Mouse (Mus musculus): ENCODE measurements around the gene Dok7.

Gene Dok7

DNA sequence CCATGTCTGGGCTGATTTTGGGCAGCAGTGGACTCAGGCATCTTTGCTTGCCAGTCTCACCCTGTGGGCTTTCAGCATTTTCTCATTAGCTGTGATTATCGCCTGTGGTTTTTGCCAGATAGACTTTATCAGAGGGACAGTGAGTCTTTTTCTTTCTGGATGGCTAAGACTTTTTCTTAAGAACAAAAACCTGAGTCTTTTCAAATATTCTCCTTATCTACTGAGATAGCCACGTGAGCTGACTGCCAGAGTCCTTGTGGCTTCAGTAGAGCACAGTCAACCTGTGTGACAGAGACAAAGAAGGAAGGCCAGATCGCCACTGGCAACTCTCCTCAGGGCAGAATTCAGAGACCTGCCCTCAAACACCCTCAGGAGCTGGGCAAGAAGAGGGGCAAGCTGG, 61.1 kb downstream of the Dok7 start:
- no peak for DNase-seq (ENCODE audit: low spot score in 2 of 2)

DNA sequence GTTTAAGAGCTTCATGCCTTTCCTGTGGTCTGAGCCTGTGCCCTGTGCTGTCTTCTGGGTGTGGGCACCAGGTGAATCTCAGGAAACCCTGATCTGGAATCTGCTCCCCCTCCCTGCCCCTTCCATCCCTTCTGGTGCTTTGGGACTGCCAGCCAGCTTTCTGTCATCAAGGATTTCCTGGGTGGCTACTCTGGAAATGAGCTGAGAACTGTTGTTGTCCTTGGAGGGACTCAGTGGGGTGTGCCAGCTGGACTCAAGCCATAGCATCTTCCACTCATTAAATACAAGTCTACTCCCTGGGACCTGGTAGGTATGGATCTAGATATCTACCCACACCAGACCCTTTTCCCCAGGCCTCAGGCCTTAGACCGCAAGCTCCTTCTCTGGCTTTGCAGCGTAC, 61.9 kb downstream of the Dok7 start:
- DNase-seq (ENCODE audit: low spot score in 2 of 2): no peak

DNA sequence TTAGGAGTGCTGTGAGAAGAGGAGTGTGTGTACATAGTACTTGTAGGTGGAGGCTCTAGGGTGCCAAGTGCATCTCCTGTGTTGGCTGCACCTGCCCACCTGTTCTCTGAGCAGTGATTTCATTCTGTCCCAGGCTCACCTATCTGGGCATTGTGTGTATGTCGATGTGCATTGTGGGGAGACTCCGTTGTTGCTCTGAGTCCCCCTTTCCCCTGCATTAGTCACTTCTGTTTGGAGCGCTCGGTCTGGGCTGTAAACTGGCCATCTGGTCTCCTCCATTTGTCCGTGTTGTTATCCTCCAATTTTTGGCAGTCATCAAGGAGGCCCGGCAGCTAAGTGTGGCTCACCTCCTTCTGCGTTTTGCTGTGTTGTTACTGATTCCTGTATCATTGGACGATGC, 63.5 kb downstream of the Dok7 start:
- no peak for DNase-seq (ENCODE audit: low spot score in 2 of 2)

DNA sequence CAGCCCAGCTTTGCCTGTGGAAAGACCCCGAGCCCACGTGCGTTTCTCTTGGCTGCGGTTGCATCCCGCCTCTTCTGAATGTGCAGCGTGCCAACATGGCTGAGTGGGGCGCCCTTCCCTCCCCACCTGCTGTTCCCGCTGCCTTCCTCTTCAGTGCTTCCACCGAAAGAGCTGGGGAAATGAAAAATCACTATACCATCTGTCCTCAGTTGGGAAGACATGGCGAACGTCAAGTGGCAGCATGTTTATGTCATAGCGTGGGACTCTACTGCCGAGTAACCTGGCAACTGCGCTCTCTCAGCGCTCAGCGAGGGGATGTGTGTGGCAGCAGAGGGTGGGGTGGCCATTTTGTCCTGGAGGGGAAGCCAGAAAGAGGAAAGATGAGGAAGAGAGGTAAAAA, 72.6 kb downstream of the Dok7 start:
- DNase-seq (ENCODE audit: low spot score in 2 of 2): no peak

DNA sequence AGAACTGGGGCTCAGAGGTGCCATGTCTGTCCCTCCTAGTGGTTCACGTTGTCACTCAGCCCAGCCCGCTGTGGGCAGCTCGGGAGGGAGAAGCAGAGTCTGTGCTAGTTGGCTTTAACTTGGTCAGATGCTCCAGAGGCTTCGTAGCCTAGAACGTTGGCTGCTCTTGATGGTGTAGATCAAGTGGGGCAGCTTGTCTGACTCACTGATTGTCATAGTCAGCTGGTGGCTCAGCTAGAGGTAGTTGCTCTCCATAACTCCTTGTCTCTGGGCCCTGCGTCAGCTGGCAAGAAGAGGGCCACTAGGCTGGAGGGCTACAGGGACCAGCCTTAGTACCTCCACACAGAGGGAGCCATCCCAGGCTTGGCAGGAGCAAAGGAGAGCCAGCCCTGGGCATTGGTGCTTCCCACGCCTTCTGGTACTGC, 73.2 kb downstream of the Dok7 start:
- DNase-seq (ENCODE audit: low spot score in 2 of 2): no peak

DNA sequence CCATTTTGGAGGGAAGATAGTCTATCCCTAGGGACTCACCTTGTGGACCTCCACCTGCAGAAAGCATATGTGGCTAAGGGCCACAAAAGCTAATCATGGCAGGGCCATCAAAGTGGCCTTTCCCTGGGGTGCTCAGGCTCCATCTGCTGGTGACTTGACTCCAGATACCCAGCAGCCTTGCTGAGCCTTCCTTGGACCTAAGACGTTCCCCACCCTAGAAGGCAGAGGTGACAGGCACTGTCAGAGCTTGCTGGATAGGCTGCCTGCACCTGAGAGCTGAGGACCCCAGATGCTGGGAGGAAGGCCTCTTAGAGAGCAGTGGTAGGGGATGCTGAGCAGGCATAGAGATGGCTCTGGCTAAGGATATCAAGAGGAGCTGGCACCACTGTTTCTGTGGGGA, 74.7 kb downstream of the Dok7 start:
- DNase-seq (ENCODE audit: low spot score in 2 of 2): no peak

DNA sequence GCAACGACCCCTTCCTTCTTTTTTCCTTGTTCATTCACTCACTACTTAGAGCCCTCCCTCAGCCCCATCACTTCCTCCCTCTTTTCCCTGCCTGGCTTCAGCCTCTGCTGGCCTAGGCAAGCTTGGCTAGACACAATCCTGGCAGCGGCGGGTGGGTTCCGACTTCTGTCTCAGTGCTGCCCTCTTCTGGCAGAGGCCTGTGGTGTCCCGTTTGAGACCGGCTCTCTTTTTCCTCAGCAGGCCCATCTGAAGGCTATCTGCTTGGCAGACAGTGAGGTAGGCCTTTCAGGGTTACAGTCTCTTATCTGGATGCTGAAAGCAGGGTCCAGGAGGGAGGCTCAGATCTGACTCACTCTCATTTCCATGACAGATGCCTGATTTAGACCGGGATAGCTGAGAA, 75.2 kb downstream of the Dok7 start:
- peak; percentile 75 to 87 for DNase-seq (ENCODE audit: low spot score in 2 of 2)

DNA sequence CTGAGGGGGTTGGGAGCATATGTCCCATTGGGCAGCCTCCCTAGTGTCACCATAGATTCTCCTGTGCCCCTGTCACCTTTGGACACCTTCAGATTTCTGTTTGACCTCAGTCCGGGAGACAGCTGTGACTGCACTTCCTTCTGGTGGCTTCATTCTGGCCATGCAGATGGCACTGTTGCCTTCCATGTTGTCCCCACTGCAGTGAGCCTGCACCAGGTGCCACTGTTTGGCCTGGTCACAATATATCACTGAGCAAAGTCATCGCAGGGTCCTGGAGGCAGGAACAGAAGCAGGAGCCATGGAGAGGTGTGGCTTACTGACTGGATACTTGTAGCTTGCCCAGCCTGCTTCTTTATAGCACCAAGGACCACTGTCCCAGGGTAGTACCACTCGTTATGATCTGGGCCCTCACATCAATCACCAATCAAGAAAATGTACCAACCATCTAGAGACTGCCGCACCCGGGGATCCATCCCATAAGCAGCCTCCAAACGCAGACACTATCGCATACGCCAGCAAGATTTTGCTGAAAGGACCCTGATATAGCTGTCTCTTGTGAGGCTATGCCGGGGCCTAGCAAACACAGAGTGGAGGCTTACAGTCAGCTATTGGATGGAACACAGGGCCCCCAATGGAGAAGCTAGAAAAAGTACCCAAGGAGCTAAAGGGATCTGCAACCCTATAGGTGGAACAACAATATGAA, 75.9 kb downstream of the Dok7 start:
- DNase-seq (ENCODE audit: low spot score in 2 of 2): no peak

DNA sequence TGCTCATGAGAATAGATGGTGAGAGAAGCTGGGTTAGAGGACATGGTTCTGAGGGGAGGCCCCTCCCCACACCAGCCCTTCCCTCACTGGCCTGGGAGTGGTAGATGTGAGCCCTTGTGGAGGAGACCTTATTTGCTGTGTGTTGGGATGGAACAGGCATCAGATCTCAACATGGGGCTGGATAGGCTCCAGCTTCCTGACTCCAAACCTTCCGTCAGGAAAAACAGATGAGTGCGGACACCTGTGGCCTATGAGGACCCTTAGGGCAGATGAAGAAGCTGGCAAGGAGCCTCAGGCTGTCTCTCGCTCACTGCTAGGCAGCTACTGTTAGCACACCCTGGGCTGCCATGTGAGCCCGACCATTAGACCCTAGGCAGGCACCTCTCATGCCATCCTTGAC, 76.9 kb downstream of the Dok7 start:
- DNase-seq (ENCODE audit: low spot score in 2 of 2): no peak

DNA sequence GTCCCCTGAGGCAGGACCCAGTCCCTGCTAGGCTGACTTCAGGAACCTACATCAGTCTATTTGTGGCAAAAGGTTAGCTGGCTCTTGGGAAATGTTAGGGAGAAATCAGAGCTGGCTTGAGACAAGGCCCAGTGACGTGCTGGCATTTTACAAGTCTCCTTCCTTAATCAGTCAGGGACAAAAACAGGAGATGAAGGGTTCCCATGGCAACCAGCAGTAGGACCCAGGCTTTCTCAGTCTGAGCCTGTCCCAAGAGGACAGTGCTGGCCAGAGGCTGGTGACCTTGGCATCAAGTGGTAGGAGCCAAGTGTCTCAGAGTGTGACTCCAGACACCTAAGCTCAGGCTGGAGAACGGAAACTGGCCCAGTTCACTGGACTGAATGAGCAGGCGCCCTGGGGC, 77.7 kb downstream of the Dok7 start:
- no peak for DNase-seq (ENCODE audit: low spot score in 2 of 2)

DNA sequence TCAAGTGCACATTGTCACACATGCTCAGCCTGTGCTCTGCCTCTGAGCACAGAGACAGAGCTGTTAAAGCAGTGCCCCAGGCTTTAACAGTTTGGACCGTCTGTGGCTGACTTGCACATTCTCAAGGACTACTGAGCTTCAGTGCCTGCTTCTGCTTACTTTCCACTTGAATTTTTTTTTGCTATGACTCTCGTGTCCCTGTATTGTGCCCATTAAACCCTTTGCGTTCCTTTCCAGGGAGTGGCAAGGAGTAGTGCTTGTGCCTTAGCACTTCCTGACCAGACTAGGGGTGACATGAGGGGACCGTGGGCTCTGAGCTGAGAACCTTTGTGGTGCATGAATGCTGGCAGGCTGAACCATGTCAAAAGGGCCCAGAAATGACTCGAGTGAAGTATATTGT, 79.3 kb downstream of the Dok7 start:
- no peak for DNase-seq (ENCODE audit: low spot score in 2 of 2)
